Mouse (Mus musculus): Measurements from ENCODE around the gene Gm48552.

The Gm48552 gene

DNA sequence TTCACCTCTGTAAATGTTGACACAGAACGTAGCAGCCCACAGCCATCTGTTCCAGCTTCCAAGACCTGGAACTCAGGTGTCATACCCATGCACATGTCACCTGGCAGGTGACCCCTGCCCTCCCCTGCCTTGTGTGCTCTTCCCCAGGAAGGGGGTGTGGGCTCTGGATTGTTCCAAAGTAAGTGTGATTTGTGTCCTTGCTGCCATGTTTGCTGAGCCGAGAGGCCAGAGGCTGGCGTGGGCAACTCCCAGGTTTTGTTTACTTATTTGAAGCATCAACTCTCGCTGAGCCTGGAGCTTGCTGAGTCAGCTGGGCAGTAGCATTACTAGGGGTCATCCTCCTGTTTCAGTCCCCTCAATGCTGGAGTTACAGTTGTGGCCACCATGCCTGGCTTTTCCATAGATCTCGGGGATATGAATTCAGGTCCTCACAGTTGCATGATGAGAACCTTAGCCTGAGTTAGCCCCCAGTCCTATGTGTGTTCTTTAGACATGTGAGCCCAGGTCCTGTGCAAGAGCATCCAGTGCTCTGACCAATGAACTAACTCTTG lies at the start of gene Gm48552:
Gene Gm48552 (plus strand): TSS at position 501 of the 551 bp plus-strand sequence.
- no peak for DNase-seq (ENCODE audit: low spot score in 2 of 2)

DNA sequence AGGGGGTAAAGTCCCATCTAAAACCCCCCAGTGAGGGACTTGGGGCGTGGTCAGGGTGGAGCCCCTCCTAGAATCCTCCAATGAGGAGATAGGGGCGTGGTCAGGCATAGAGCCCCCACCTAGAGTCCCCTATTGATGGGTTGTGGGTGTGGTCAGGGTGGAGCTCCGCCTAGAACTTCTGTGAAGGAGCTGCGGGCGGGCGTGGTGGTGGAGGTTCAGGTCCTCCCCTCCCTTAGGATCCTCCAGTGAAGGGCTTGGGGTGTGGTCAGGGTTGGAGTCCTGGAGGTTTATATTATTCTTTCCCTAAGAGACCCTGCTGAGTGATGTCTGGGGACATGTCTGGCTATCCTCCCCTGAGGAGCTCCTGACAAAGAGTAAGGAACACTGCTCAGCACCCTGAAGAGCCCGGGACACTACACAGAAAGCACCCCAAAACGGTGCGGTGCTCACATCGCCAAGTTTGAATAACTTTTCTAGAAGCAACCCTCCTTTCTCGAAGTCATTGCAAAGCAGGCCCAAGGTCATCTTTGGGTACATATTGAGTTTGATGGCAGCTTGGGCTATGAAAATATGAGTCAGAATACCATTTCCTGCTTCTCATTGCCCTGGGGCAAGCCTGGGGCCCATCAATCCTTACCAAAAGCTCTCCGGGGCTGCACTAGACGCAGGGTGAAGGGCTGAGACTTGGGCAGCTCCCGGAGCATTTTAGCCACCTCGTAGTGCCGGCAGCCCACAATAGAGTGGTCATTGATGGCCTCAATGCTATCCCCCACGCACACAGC lies 48.1 kb upstream of the Gm48552 start:
- DNase-seq (ENCODE audit: low spot score in 2 of 2), result no peak

DNA sequence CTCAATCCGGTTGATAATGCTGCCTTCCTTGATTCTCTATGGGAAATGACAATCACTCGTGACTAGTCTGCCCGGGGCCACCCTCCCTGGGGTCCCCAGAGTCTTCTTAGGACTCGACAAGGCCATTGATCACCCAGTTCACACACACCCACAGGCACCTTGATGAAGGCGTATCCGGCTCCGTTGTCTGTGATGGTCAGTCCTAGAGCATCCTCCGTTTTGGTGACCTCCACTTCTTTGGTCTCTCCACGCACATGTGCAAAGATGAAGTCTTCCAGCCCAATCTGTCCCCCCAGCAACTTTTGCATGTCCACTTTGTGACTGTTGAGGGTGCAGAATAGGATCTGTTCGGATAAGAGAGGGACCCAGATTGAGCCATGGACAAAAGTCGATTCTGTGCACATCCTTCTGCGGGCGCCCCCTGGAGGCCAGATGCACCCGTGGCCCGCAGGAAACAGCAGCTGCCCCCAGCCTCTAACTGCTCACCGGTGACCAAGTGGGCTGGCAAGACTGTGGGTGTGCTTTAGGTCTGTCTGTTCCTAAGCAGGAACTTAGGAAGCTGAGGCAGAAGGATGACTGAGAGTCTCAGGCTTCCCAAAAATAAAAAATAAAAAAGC lies 47.4 kb upstream of the Gm48552 start:
- peak in 1 of 2 experiments; percentile 64 for DNase-seq (ENCODE audit: low spot score in 2 of 2)

DNA sequence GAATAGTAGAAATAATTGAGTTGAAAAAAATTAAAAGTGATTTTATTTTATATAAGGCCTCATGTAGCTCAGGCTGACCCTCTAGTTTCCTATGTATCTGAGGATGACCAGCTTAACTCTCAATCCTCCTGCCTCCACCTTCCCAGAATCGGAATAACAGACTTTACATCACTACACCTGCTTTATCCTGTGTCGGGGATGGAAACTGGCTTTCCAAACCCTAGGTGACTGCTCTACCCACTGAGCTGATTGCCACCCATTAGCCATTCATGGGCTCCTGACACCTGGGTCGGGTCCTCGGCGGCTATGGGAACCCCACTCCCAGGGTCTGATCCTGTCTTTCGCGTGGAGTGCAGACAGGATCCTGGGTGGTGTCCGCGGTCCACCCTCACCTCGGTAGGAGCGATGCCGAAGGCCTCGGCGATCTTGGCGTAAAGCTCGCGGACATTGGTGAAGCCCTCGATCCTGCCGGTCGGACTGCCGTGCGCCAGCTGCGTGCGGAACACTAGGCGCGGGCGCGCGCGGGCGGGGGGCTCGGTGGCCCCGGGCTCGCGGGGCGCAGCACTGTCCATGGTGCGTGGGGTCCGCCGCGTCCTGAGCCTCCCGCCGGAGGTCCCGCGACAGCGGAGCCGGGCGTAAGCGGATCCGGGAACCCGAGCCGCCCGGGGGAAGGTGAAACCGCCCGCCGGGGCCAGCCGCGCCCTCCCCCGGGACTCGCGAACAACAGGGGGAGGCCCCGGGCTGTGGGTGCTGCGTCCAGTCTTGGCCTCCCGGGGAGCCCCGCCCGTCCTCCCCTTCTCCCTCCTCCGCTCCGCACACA lies 45.9 kb upstream of the Gm48552 start, which contains the start of gene Gipc3:
Gene Gipc3 (minus strand): TSS at position 581 of the 820 bp plus-strand sequence.
- DNase-seq (ENCODE audit: low spot score in 2 of 2), result no peak

DNA sequence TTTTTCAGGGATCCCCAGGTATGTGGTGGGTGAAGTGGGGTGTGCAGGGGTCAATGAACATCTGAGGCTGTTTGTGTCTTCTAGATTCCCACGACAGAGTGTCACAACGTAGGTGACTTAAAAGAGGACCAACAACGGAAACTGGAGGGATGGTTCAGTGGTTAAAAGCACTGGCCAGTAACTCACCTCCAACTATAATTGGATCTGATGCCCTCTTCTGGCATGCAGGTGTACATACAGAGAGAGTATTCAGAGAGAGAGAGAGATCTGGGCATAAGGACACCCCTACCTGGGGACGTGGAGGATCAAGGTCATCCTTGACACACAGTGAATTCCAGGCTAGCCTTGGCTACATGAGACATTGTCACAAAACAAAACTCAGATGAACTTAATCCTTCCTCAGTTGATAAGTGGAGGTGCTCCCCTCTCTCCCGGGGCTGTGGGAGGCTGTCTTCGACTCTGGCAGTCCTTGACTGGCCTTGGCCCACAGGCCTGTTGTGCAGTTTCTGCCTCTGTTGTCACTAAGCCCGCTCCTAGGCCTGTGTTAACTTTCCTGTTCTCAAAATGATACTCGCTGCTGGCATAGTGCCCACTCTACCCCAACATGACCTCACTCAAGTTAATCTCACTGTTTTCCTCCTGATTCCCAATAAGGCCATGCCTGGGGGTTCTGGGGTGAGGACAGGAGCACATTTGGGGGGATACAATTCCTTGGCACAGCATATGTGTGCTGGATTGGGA lies 44.2 kb upstream of the Gm48552 start:
- no peak for DNase-seq (ENCODE audit: low spot score in 2 of 2)

DNA sequence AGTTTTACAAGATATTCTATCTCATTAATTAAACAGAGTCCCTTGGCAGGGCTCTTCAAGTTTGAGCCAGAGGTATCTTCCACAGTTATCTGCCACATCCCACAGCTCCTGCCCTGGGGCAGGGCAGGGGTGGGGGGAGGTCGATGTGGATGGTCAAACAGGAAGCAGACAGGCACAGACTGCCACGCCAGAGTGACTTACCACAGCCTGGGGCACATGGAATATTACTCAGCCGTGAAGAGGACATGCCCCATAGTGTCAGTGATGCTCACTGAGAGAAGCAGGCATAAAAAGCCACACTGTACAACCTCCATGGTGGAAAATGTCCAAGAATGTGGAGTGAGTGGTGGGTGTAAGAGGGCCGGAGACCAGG lies 43.7 kb upstream of the Gm48552 start:
- DNase-seq (ENCODE audit: low spot score in 2 of 2), result no peak

DNA sequence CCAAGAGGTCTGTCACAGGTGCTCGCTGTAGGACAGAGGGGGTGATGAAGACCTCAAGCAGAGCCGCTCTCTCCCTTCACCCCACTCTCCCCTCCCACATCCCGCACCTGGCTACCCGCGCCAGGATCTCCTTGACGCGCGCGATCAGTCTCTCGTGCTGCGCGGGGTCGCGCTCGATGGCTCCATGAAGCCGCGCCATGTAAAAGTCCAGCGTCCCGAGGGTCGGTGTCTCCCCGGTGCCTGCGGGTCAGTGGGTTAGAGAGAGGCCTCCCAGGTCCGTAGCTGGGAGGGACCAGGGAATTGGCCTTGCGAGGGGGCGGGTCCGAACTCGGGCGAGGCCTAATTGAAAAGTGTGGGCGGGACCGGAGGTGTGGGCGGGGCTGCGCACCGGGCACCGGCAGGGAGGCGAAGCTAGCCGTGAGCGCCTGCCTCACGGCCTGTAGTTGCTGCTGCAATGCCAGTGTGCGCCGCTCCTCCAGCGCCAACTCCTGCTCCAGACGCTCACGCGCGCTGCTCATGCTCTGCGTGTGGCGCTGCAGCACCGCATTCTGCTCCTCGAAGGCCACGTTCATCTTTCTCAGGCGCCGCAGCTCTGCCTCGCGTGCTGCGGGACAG lies 42.2 kb upstream of the Gm48552 start:
- peak; percentile 51 to 75 for DNase-seq (ENCODE audit: low spot score in 2 of 2)

DNA sequence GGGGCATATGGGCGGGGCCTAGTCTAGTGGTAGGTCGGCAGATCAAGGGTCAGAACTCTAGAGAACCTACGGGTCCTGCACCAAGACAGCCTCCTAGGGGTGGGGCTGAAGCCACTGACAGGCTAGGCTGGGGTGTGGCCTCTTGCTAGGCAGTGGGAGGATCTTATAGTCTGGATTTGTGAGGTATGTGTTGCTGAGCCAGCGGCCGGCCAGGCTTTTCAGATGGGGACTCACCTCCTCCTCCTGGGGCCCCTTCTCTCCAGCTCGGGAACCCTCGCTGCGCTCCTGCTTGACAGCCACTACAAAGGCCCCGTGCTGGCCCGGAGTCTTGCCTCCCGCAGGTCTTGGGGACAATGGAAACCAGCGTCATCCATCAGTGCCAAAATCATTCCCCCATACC lies 39.7 kb upstream of the Gm48552 start:
- peak in 1 of 2 experiments; percentile 55 for DNase-seq (ENCODE audit: low spot score in 2 of 2)

DNA sequence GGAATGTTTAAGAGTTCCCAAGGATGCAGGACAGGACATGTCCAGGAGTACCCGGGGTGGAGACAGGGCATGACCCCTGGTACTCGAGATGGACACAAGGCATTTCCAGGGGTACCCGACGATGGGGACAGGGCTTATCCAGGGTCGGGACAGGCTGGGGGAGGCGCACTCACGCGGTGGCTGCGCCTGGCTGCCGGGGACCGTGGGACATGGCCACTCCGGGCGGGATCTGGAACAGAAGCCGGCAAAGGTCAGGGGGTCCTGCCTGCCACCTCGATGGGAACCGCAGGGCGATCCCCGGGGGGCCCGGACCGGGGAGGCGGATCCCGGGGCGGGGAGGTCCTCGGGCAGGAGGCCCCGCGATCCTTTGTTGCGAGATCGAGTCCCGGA lies 38.8 kb upstream of the Gm48552 start:
- DNase-seq (ENCODE audit: low spot score in 2 of 2), result no peak

DNA sequence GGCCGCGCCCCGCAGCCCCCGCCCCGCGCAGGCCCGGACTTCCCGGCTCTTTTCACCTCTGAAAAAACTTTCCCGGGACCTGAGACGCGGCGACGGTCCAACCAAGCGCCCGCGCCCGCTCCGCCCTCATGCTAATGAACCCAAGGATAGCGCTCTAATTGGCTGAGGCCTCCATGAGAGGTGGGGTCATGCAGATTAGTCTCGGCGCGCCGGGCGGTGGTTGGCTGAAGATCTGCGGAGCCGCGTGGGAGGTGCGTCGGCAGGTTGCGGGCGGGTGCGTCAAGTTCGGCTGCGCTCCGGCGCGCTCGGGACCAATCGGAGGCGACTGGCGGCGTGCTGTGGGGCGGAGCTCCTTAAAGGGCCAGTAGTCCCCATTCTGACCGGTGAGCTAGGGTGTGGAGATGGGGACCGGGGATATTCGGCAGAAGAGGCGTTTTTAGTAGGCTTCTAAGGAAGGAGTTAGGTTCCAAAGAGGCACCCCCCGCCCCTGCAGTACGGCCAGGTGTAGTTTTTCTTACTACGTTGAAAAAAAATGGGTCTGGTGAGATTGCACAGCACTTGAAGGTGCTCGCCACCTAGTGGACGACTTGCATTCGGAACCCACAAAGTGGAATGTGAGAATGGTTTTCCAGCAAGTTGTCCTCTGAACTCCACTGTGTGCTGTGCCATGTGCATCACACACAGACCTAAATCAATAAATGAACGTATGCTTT lies 38.3 kb upstream of the Gm48552 start, which contains the start of gene Hmg20b:
Gene Hmg20b (minus strand): TSS at position 130 of the 713 bp plus-strand sequence.
- peak; percentile 97 to 99 for DNase-seq (ENCODE audit: low spot score in 2 of 2)

DNA sequence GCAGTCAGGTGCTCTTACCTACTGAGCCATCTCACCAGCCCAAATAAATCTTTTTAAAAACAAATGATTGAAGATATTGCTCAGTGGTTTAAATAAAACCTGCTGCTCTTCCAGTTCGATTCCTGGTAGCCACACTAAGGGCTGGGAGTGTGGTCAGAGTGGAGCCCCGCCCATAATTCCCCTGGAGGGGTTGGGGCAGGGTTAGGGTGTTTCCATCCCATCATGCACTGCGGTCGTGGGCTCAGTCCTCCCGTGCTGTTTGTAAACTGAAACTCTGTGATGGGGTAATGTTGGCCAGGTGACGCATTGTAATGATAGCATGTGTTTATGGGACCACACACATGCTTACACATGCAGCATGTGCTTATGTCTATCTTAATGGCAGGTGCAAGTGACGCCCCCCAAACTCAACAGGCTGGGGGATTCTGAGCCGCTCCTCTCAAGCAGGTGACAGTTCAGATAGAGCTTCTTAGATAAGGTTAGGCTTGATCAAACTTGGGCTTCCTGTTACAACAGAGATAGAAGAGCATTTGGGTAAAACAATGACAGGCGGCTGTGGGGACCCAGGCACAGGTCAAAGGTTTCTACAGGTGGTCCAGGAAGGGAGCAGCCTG lies 37.0 kb upstream of the Gm48552 start:
- DNase-seq (ENCODE audit: low spot score in 2 of 2), result no peak

DNA sequence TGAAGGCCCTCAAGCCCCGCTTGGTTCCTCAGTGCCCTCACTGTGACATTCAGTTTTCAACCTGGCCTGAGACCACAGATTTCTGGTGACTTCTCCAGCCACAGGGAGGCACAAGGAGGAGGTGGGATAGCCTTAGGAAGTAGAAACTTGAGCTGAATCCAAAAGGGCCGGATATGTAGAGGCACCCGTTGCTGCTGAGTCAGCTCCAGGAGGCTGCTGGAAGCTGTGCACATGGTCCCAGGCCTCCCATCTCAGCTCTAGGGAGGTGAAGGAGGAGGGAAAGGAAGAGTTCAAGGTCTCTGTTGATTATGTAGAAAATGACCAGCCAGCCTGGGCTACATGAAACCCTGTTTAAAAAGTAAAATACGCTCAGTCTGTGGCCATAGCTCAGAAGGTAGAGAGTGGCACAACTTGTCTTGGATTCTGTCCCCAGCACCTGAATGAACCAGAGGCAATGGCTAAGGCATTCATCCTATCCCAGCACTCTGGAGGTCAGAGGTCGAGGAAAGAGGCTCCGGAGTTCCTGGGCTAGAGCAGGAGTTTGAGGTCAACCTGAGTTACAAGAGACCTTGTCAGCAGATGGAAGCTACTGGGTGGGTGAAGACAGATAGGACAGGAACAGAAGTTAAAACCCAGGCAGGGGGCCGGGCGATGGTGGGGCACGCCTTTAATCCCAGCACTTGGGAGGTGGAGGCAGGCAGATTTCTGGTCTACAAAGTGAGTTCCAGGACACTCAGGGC lies 33.9 kb upstream of the Gm48552 start:
- no peak for DNase-seq (ENCODE audit: low spot score in 2 of 2)

DNA sequence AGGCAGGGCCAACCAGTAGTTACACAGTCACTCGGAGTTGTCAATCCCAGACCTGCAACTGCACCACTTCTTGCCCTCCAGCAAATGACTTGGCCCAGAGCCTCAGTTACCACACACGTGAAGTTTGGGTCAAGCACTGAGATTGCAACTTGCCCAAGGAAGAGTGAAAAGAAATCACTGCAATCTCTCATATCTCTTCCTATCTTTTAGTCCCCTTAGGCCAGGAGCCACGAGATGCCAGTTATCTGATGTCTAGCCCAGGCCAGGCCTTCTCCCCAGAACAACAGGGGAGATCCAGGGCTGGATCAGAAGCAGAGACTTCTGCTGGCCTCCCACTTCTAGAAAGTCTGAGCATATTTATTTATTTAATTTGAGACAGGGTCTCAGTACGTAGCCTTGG lies 33.3 kb upstream of the Gm48552 start:
- DNase-seq (ENCODE audit: low spot score in 2 of 2), result no peak

DNA sequence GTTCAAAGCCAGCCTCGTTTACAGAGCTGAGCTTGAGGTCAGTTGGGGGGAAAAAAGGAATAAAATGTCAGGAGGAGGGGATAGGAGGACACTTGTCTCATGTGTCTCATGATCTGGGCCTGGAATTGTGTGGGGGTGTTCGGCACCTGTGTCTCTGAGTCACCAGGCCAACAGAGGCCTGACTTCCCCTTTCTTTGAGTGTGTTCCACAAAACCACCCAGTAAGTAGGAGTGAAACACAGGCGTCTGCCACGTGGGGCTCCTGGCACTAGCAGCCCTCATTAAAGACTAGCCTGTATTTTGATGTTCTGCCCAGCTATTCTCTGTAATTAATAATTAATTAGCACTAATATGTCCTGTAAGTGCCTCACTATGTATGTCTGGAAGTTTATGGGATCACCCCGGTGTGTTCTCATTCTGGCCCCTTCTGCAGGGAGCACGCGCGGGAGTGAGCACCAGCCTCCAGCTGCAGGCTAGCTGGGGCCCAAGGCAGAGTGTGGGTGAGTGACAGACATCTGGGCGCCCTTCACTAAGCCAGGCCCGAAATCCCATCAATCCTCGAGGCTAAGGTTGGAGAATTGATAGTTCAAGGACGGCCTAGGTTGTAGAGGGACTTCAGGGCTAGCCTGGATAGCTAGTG lies 32.3 kb upstream of the Gm48552 start:
- no peak for DNase-seq (ENCODE audit: low spot score in 2 of 2)

DNA sequence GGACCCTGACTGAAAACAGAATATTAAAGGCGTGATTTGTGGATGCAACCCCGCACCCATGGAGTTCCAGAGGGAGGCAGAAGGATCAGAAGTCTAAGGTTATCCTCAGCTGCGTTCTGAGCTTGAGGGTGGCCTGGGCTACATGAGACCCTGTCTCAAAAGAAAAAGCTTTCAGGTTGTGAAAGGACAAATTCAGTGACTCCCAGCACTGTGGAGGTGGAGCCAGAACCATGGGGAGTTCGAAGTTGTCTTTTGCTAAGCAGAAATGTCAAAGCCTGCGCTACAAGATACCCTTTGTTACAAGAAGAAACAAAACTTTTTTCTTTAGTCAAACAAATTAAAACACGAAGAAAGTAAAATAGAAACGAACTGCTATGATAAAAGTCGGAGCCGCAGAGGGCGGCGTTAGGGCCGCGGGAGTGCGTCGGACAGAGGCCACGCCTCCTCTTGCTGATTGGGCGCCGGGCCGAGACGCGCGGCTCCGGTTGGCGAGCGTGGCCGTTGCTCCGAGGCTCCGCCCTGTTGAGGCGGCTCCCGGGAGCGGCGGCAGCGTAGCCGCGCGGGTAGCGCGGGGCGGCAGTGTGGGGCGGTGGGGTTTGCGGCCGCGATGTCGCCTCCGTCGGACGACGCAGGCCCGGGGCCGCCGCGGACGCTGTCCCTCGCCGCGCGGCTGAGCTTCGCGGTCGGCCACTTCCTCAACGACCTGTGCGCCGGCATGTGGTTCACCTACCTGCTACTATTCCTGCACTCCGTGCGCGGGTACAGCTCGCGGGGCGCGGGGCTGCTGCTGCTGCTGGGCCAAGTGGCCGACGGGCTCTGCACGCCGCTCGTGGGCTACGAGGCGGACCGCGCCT lies 31.6 kb upstream of the Gm48552 start, which contains the start of gene Mfsd12:
Gene Mfsd12 (plus strand): TSS at position 501 of the 854 bp plus-strand sequence.
- DNase-seq (ENCODE audit: low spot score in 2 of 2), result peak; percentile 78 to 90

DNA sequence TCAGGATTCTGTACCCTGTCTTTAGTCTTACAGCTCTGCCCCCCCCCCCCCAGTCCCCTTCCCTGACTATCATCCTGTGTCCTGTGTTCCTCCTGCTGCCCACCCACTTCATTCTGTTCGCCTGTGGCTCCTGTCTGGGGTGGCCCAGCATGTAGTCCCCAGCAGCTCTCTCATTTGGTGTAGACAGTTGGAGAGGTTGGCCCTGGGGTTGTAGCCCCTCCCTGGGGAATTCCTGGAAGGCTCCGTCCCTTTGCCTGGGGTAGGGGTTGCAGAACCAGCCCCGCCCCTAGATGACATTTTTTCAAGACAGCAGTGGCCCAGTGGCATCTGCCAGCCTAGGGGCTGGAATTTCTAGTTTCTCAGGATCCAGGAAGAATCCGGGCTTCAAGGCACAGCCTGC lies 30.6 kb upstream of the Gm48552 start:
- no peak for DNase-seq (ENCODE audit: low spot score in 2 of 2)

DNA sequence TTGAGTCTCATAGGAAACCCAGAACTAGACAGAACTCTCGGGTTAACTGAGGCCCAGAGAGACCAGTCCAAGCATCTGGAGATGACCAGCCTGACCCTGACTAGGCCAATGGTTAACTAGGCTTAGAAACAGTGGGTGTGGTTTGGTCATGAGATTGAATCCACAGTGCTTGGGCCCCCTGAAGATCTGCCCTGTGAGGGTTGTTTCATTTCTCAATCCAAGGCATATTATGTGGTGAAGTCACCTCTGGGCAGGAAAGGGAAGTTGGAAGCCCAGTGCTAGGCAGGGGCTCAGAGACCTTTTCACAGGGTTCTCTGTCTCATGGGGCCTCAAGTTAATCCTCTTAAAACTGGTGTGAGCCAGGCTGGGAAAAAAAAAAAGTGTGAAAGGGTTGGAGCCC lies 30.0 kb upstream of the Gm48552 start:
- DNase-seq (ENCODE audit: low spot score in 2 of 2), result no peak

DNA sequence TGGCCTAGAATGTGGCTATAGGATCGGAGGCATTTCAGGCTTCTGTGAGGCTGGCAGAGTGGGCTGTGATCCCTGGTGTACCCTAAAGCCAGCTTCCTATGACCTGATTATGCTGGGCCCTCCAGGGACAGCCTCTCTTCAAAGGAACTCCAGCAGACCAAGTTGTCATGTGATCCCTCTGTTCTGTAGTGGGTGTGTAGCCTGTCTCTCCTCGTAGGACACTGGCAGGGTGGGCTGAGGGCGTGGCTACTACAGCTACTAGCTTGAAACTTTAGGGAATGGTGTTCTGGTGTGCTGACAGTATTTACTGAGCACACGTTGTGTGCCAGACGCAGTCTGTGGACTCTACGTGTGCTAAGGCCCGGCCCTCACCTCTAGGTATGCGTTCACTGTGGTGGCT lies 28.1 kb upstream of the Gm48552 start:
- DNase-seq (ENCODE audit: low spot score in 2 of 2), result no peak
